Mouse (Mus musculus) brown adipose tissue, adult 24 weeks (tissue): ENCODE data around the gene Lhx6. TPM values are rescaled to one million over a fixed set of nuclear protein-coding genes. Genes with fewer than 3 reads are reported as not detected.
A peak's percentile ranks its signal among the peaks of the same experiment; 100 is the strongest.

Experiments used
- H3K27ac ChIP-seq: fragments of 200-500 bp; replicated peaks from 2 replicates; pipeline ENCODE4 v1.5.1; 2012; ENCODE audit warnings: low read depth, mild to moderate bottlenecking, low read length
- H3K4me1 ChIP-seq: fragments of 200-500 bp; 2 replicates; pipeline ENCODE4 v1.6.1; 2012; ENCODE audit warnings: low read length, mixed read lengths; ENCODE audit not compliant: control insufficient read depth, insufficient read depth, insufficient read length
- H3K4me3 ChIP-seq: fragments of 200-500 bp; 2 replicates; pipeline ENCODE4 v1.5.1; 2012; ENCODE audit warnings: low read depth, mild to moderate bottlenecking, low read length, moderate library complexity; ENCODE audit not compliant: insufficient read depth
- polyA plus RNA-seq: library from polyadenylated mRNA; stranded (reverse); fragments of >200 nt; gene quantifications from 2 replicates; pipeline ENCODE4 v1.2.4, GENCODE M21; 2012; ENCODE audit not compliant: missing spikeins, insufficient read depth, insufficient read length

The Lhx6 gene
- polyA plus RNA-seq, 1 experiment: 0.95 TPM

DNA sequence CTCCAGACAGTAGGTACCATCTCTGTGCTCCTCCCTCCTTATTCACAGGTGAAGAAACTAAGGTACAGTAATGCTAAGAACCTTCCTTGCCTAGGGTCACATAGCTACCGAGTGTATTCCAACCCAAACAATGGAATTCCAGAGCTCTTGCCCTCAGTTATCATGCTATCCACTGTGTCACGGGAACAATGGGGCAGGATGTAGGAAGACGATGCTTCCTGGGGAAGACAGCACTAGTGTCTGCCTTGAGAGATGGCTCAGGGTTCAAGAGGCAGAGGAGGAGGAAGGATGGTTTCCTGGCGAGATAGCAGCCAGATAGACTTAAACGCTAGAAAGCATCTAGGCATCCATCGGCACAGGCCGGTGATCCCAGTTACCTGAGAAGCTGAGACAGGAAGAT, 72.3 kb downstream of the Lhx6 start:
- Histone ChIP-seq H3K4me3 (no peak overlapping the region), H3K27ac (peak overlapping the region; percentile 72), H3K4me1 (peaks cover 31% of the 10 kb centered on the region)

Other genes starting within 250 kb of the Lhx6 start
- gene Ttll11, start 125.5 kb downstream of the Lhx6 start, polyA plus RNA-seq: 2.0 and 2.4 TPM in 2 replicates
- gene Ndufa8, start 56.0 kb downstream of the Lhx6 start, polyA plus RNA-seq: 607 and 660 TPM in 2 replicates
- not detected in 2 replicates for gene Morn5, start 56.0 kb downstream of the Lhx6 start, polyA plus RNA-seq
- 32.9 and 33.1 TPM in 2 replicates for gene Mrrf, start 31.0 kb upstream of the Lhx6 start, polyA plus RNA-seq
- gene Rbm18, start 31.4 kb upstream of the Lhx6 start, polyA plus RNA-seq: 20.0 and 23.1 TPM in 2 replicates
- gene Ptgs1, start 125.0 kb upstream of the Lhx6 start, polyA plus RNA-seq: 1.8 and 2.3 TPM in 2 replicates